Mouse (Mus musculus): ENCODE data around the gene Cubn.

Cubn gene

DNA sequence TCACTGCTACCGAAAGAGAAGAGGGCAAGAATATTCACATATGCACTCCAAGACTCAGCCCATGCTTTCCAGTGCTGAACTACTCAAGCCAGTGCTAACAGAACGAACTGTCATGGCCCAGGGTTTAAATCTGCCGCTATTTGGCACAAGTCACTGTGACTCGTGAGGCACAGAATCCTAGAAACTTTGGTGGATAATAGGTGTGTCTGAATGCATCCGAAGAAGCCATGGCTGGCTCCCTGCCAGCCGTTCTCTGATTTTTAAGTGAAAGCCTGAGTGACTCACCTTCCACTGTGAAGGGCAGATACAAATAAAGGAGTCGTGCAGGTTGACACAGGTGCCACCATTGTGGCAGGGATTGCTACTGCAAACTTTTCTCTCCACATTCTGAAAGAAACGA lies 5.1 kb downstream of the Cubn start:
- intact Hi-C loops (cut with DNase I) = no loop called here

GRCm38 (mm10) chr2:13484566-13484965 lies 7.0 kb downstream of the Cubn start:
- intact Hi-C loops (cut with DNase I) = no loop called here

DNA sequence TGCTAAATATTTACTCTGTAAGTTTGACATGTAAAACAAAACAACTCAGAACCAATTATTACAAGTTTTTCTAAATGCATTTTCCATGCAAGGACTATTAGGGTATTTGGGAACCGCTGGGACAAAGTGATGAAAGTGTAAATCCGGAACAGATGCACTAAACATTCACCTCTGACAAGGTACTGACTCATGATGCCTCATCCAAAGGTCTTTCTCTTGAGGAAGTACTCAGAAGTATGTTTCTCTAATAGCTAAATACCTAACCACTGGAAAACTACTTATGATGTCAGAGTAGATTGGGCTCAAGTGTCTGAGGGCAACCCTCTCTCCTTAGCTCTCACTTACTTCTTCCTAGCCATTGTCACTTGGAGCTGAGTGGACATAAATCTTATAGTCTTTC lies 10.9 kb downstream of the Cubn start:
- intact Hi-C loops (cut with DNase I) = no loop called here

DNA sequence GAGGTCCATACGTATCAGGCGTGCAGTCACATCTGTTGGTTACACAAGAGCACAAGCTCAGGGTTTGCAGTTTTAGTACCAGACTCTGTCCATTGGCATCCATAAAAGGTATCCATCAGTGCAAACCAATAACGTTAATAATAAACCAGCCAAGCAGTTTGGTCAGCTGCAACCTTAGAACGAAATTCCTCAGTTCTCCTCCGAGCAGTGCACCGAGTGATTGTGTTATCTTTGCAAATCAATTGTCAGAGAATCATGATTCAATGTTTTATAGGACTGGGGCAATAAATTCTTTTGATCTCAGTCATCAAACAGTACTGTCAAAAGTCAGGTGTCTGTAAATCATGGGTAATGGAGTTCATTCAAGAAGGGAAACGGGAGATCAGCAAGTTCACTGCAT lies 12.4 kb downstream of the Cubn start:
- intact Hi-C loops (cut with DNase I) = no loop called here

DNA sequence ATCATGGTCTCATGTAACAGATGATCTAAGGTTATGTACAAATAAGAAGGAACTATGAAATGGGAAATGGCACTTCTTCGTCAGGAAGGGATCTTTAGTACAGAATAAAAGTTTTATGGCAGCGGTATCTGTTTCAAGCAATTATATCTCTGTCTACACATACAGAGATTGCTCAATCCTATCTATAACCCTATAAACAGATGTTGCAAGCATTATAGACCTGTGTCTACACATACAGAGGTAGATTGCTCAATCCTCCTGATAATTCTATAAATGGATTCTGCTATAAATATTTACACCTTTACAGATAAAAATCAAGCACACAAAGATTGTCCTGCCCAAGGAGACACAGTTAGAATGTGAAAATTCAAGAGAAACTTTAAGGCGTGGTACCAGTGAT lies 21.5 kb downstream of the Cubn start:
- intact Hi-C loops (cut with DNase I) = no loop called here

- intact Hi-C loops (cut with DNase I) = no loop called here
Observed at GRCm38 (mm10) chr2:13469641-13470040, 22.0 kb downstream of the Cubn start.

DNA sequence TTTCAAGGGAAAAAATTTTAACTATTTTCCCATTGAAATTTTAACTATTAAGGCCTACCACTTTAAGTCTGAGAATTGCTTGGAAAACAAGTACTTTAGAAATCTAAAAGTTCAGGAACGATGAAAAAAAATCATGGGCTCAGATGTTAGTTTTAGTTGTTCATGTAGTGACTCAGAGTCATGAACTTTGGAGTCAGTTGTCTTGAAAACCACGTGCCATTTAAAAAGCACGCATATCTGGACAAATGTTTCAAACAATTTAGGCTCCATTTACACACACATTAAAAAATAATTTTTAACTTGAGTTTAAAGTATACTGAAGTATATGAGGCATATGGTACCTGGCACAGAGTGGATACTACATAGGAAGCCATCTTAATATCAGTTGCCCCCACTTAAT lies 24.9 kb downstream of the Cubn start:
- intact Hi-C loops (cut with DNase I) = no loop called here

DNA sequence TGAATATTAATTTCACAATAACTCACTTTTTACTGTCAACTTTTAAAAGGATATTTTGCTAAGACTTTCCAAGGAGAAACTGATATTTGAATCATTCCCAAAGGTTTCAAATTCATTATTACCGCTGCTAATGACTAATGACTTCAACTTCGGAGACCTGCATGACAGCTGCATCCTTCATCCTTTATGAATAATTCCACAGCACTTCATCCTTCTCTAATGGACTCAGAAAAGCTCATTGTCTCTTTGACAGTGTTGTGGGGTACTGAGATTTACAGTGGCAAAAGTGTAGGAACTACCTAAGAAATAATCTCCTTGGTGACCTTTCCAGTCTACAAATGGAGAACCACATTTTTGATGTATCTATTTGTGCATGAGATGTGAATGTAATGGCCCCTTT lies 33.5 kb downstream of the Cubn start:
- intact Hi-C loops (cut with DNase I) = no loop called here

DNA sequence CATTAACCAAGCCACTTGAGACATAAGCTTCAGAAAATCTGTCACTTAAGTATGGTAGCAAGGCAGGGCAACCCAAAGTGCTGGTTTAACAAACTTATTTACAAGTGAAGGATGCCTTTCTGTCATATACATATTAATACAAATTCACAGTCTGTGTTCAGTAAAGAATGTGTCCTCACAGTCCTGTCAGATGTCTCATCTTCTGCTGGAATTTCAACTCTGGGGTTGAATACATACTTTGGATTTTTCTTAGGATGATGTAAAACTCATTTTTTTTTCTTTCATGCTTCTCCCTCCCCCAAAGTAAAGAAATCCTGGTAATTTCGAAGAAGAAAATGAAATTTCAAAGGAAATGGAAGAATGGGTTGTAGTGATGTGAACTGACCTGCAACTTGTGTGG lies 34.8 kb downstream of the Cubn start:
- intact Hi-C loops (cut with DNase I) = no loop called here

GRCm38 (mm10) chr2:13451495-13452491 lies 39.8 kb downstream of the Cubn start:
- intact Hi-C loops (cut with DNase I) = no loop called here

GRCm38 (mm10) chr2:13450895-13451294 lies 40.7 kb downstream of the Cubn start:
- intact Hi-C loops (cut with DNase I) = no loop called here

GRCm38 (mm10) chr2:13450470-13450869 lies 41.1 kb downstream of the Cubn start:
- intact Hi-C loops (cut with DNase I) = no loop called here

GRCm38 (mm10) chr2:13445156-13445555 lies 46.5 kb downstream of the Cubn start:
- intact Hi-C loops (cut with DNase I) = no loop called here

DNA sequence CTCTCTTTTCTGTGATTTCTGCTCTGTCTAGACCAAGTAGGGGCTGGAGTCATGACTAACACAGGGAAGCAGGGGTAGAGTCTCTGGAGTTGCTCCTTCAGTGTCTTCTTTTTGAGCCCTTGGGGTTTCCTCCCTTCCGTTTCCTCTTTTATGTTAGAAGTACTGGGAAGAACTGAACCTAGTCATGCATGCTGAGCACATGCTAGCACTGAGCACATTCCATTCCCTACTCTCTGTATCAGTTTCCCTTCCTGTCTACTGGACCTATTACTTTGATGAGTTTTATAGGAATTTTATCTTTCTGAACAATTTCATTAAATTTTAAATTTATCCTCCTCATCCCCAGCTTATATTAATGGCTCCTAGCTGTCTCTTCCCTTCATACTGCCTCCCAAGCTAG lies 52.6 kb downstream of the Cubn start:
- intact Hi-C loops (cut with DNase I) = no loop called here

- intact Hi-C loops (cut with DNase I) = no loop called here
Observed at GRCm38 (mm10) chr2:13438275-13438845, 53.3 kb downstream of the Cubn start.

GRCm38 (mm10) chr2:13432002-13432401 lies 59.6 kb downstream of the Cubn start:
- intact Hi-C loops (cut with DNase I) = no loop called here

- intact Hi-C loops (cut with DNase I) = no loop called here
Observed at GRCm38 (mm10) chr2:13421974-13422760, 69.4 kb downstream of the Cubn start.

DNA sequence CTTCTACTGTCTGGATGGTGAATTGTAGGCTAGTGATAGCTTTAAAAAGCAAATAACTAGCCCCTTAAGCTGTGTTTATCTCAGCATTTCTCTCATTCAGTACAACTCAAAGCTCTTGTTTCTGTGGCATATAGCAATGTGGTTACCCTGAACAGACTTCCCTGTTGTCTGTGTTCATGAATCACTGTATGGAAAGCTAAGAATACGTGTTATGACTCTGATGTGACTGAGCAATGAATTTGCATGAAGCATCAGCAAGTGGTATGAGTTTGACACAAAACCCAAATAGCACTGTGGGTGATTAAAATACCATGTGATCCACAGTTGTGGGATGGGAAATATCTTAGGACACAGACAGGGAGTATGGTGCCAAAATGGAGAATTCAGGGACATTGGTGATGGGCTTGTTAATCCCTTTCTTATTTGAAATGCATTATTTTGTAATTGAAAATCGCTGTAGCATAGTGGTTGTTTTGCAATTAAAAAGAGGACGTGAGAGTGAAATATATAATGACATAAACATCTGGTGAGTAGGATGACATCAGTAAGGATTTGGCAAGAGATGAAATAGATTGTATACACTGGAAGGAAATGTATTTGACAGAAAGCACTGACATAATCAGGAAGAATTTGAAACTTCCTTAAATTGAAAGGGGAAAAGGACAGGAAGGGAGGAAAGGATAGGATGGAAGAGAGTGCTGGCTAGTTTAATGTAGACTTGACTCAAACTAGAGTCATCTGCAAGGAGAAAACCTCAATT lies 74.7 kb downstream of the Cubn start:
- intact Hi-C loops (cut with DNase I) = loop anchor here (10.0 kb wide), 1 partner anchor 108 kb away; no protein-coding TSS in a partner anchor

DNA sequence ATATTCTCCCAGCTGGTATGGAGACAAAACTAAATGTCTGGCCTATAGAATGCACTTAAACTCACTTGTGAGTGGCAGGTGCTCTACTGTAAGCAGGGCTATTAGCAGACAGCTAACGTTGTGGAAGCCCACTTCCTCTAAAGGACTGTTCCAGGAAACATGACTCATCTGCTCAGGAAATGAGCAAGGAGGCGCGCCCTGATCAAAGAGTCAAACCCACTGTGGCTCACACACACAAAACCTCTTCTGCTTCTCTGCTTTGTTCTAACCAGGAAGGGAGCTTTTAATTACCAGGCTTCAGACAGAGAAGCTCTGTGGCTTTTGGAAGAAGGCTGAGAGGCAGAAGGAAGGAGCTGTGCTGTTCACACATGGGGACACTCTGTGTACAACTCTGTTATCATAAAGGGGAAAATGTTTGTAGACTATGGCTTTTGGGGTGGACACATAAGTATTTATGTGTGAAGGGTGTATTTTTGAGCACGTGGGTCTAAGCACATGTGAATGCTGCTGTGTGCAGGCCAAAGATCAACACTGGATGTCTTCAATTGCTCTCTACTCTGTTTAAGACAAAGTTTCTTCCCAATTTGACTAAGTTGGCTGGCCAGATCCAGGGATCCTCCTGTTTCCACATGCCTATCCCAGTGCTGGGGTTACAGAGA lies 78.0 kb downstream of the Cubn start:
- intact Hi-C loops (cut with DNase I) = loop anchor here (10.0 kb wide), 1 partner anchor 111 kb away; no protein-coding TSS in a partner anchor

- intact Hi-C loops (cut with DNase I) = loop anchor here (10.0 kb wide), 1 partner anchor 114 kb away; no protein-coding TSS in a partner anchor
Observed at GRCm38 (mm10) chr2:13410660-13411059, 81.0 kb downstream of the Cubn start.
